Mouse (Mus musculus) naive thymus-derived CD4-positive, alpha-beta T cell, adult 5 months (primary cell): Measurements from ENCODE around the gene Nhlh2. TPM values are rescaled to one million over a fixed set of nuclear protein-coding genes. Genes with fewer than 3 reads are reported as not detected.

Experiments
- polyA plus RNA-seq: library from polyadenylated mRNA; unstranded; fragments of 100-300 nt; shearing (Covaris generic); gene quantifications from one replicate; pipeline ENCODE4 v1.2.1, GENCODE M21; 2017

Gene Nhlh2
- polyA plus RNA-seq = not detected

GRCm38 (mm10) chr3:102009926-102010381 is at the start of gene Nhlh2:
TSS of gene Nhlh2 (plus strand) at chr3:102010076.

Other genes with a start within 250 kb of the Nhlh2 start
- gene Mab21l3, start 161.1 kb upstream of the Nhlh2 start, polyA plus RNA-seq = not detected
- gene Slc22a15, start 85.6 kb upstream of the Nhlh2 start, polyA plus RNA-seq = 1.2 TPM
- not detected for gene Casq2, start 76.3 kb downstream of the Nhlh2 start, polyA plus RNA-seq
- gene Vangl1, start 194.6 kb downstream of the Nhlh2 start, polyA plus RNA-seq = not detected